Mouse (Mus musculus) mouse trophoblast stem cell (cell line): ENCODE results near the gene Grk1.

ENCODE experiments used
- in situ Hi-C, 2 experiments: fragments of 300-500 bp; cut with MseI, MboI; formaldehyde crosslinking; loops; 2 replicates in 1 of 2; 3 replicates in 1 of 2; pipeline ENCODE4 v1.15.1; 2025

Grk1 gene

GRCm38 (mm10) chr8:13404666-13405131 is at the start of gene Grk1:
Gene Grk1 (plus strand): TSS chr8:13405081.
- in situ Hi-C loops = no loop called here

GRCm38 (mm10) chr8:13356221-13356620 is 48.7 kb upstream of the Grk1 start:
- in situ Hi-C loops = no loop called here

- in situ Hi-C loops = no loop called here
Observed at GRCm38 (mm10) chr8:13356681-13357080, 48.2 kb upstream of the Grk1 start.

- in situ Hi-C loops = no loop called here
Observed at GRCm38 (mm10) chr8:13360213-13360612, 44.7 kb upstream of the Grk1 start.

GRCm38 (mm10) chr8:13361865-13362264 is 43.0 kb upstream of the Grk1 start:
- in situ Hi-C loops = no loop called here

- in situ Hi-C loops = no loop called here
Observed at GRCm38 (mm10) chr8:13373151-13373662, 31.7 kb upstream of the Grk1 start.

- in situ Hi-C loops = no loop called here
Observed at GRCm38 (mm10) chr8:13381630-13382029, 23.3 kb upstream of the Grk1 start.

- in situ Hi-C loops = no loop called here
Observed at GRCm38 (mm10) chr8:13382536-13382935, 22.3 kb upstream of the Grk1 start.

- in situ Hi-C loops = no loop called here
Observed at GRCm38 (mm10) chr8:13382999-13383398, 21.9 kb upstream of the Grk1 start.

GRCm38 (mm10) chr8:13386366-13386765 is 18.5 kb upstream of the Grk1 start:
- in situ Hi-C loops = no loop called here

GRCm38 (mm10) chr8:13387728-13388127 is 17.2 kb upstream of the Grk1 start:
- in situ Hi-C loops = no loop called here

GRCm38 (mm10) chr8:13388744-13389143 is 16.1 kb upstream of the Grk1 start:
- in situ Hi-C loops = no loop called here

GRCm38 (mm10) chr8:13393869-13394268 is 11.0 kb upstream of the Grk1 start:
- in situ Hi-C loops = no loop called here

GRCm38 (mm10) chr8:13396725-13397124 is 8.2 kb upstream of the Grk1 start, which contains the start of gene Atp4b:
Gene Atp4b (minus strand): TSS chr8:13396825.
- in situ Hi-C loops = no loop called here

GRCm38 (mm10) chr8:13403517-13403916 is 1.4 kb upstream of the Grk1 start:
- in situ Hi-C loops = no loop called here

- in situ Hi-C loops = no loop called here
Observed at GRCm38 (mm10) chr8:13406011-13406410, 1.1 kb downstream of the Grk1 start.

GRCm38 (mm10) chr8:13411597-13411996 is 6.7 kb downstream of the Grk1 start:
- in situ Hi-C loops = no loop called here

GRCm38 (mm10) chr8:13412891-13413558 is 8.1 kb downstream of the Grk1 start:
- in situ Hi-C loops = no loop called here

GRCm38 (mm10) chr8:13413823-13414390 is 9.0 kb downstream of the Grk1 start:
- in situ Hi-C loops = no loop called here

- in situ Hi-C loops = no loop called here
Observed at GRCm38 (mm10) chr8:13415879-13416278, 11.0 kb downstream of the Grk1 start.

- in situ Hi-C loops = no loop called here
Observed at GRCm38 (mm10) chr8:13419111-13419639, 14.3 kb downstream of the Grk1 start.

GRCm38 (mm10) chr8:13420970-13421369 is 16.1 kb downstream of the Grk1 start:
- in situ Hi-C loops = no loop called here

GRCm38 (mm10) chr8:13427351-13427750 is 22.5 kb downstream of the Grk1 start:
- in situ Hi-C loops = no loop called here
